Mouse (Mus musculus): Measurements from ENCODE around the gene Pip5k1b. TPM values are rescaled to one million over a fixed set of nuclear protein-coding genes. Genes with fewer than 3 reads are reported as not detected.

The Pip5k1b gene
- polyA plus RNA-seq, 1 experiment from 2014 or later = 4.4 TPM

- Histone ChIP-seq H3K4me1 (ENCODE audit: insufficient read depth) (no peaks in the 10 kb centered on the region), H3K36me3 (replicated peaks; ENCODE audit: insufficient read depth, low read length) (no peaks in the 10 kb centered on the region), H3K27me3 (ENCODE audit: insufficient read depth, low read length) (no peaks in the 10 kb centered on the region), H3K9ac (replicated peaks) (no peak overlapping the region), H3K4me2 (ENCODE audit: low read depth, low read length) (no peak overlapping the region), H3K4me3 (ENCODE audit: low read depth, low read length) (no peak overlapping the region), H3K9me3 (ENCODE audit: low read length) (no peaks in the 10 kb centered on the region), H3K27ac (ENCODE audit: low read depth) (no peak overlapping the region)
- no peak for DNase-seq
- TF ChIP-seq CTCF (IDR thresholded peaks at IDR 0.05; ENCODE audit: low read depth) = no peak
- no peak for TF ChIP-seq EP300 (IDR thresholded peaks at IDR 0.05; ENCODE audit: low read depth)
- 34% methylated on average over 2 of the region's 2 CpGs for WGBS (ENCODE audit: insufficient replicate concordance)
- no peak for ATAC-seq
Measured at GRCm38 (mm10) chr19:24327921-24328320, 227.8 kb downstream of the Pip5k1b start.

GRCm38 (mm10) chr19:24326969-24327368 lies 228.7 kb downstream of the Pip5k1b start:
- no peak for ATAC-seq
- H3K27me3 ChIP-seq (ENCODE audit: insufficient read depth, low read length) = no peaks in the 10 kb centered on the region
- H3K4me2 ChIP-seq (ENCODE audit: low read depth, low read length) = no peak overlapping the region
- DNase-seq = no peak
- H3K9ac ChIP-seq (replicated peaks) = no peak overlapping the region
- no peak for TF ChIP-seq EP300 (IDR thresholded peaks at IDR 0.05; ENCODE audit: low read depth)
- TF ChIP-seq CTCF (IDR thresholded peaks at IDR 0.05; ENCODE audit: low read depth) = no peak
- H3K36me3 ChIP-seq (replicated peaks; ENCODE audit: insufficient read depth, low read length) = no peaks in the 10 kb centered on the region
- H3K4me3 ChIP-seq (ENCODE audit: low read depth, low read length) = no peak overlapping the region
- 83% methylated on average over 1 of the region's 1 CpGs for WGBS (ENCODE audit: insufficient replicate concordance)
- no peaks in the 10 kb centered on the region for H3K4me1 ChIP-seq (ENCODE audit: insufficient read depth)
- no peak overlapping the region for H3K27ac ChIP-seq (ENCODE audit: low read depth)
- no peaks in the 10 kb centered on the region for H3K9me3 ChIP-seq (ENCODE audit: low read length)

- no peaks in the 10 kb centered on the region for H3K9me3 ChIP-seq (ENCODE audit: low read length)
- H3K4me2 ChIP-seq (ENCODE audit: low read depth, low read length) = no peak overlapping the region
- no peak overlapping the region for H3K27ac ChIP-seq (ENCODE audit: low read depth)
- ATAC-seq (no peak), DNase-seq (no peak)
- no peaks in the 10 kb centered on the region for H3K27me3 ChIP-seq (ENCODE audit: insufficient read depth, low read length)
- TF ChIP-seq CTCF (IDR thresholded peaks at IDR 0.05; ENCODE audit: low read depth) = no peak
- no peak for TF ChIP-seq EP300 (IDR thresholded peaks at IDR 0.05; ENCODE audit: low read depth)
- WGBS (ENCODE audit: insufficient replicate concordance) = 70% methylated on average over 6 of the region's 6 CpGs
- H3K9ac ChIP-seq (replicated peaks) = no peak overlapping the region
- no peaks in the 10 kb centered on the region for H3K4me1 ChIP-seq (ENCODE audit: insufficient read depth)
- H3K36me3 ChIP-seq (replicated peaks; ENCODE audit: insufficient read depth, low read length) = no peaks in the 10 kb centered on the region
- H3K4me3 ChIP-seq (ENCODE audit: low read depth, low read length) = no peak overlapping the region
Measured at GRCm38 (mm10) chr19:24325692-24326091, 230.0 kb downstream of the Pip5k1b start.

GRCm38 (mm10) chr19:24323841-24324613 lies 231.6 kb downstream of the Pip5k1b start:
- H3K27ac ChIP-seq (ENCODE audit: low read depth) = no peak overlapping the region
- no peaks in the 10 kb centered on the region for H3K4me1 ChIP-seq (ENCODE audit: insufficient read depth)

GRCm38 (mm10) chr19:24321900-24322311 lies 233.8 kb downstream of the Pip5k1b start:
- H3K9ac ChIP-seq (replicated peaks) = no peak overlapping the region
- no peak for ATAC-seq
- TF ChIP-seq CTCF (IDR thresholded peaks at IDR 0.05; ENCODE audit: low read depth) = no peak
- no peak for TF ChIP-seq EP300 (IDR thresholded peaks at IDR 0.05; ENCODE audit: low read depth)

More at GRCm38 (mm10) chr19:24323841-24324613, 231.6 kb downstream of the Pip5k1b start:
- Histone ChIP-seq H3K4me2 (ENCODE audit: low read depth, low read length) (no peak overlapping the region), H3K27me3 (ENCODE audit: insufficient read depth, low read length) (no peaks in the 10 kb centered on the region), H3K9ac (replicated peaks) (no peak overlapping the region), H3K9me3 (ENCODE audit: low read length) (no peaks in the 10 kb centered on the region), H3K36me3 (replicated peaks; ENCODE audit: insufficient read depth, low read length) (no peaks in the 10 kb centered on the region), H3K4me3 (ENCODE audit: low read depth, low read length) (no peak overlapping the region)
- TF ChIP-seq EP300 (IDR thresholded peaks at IDR 0.05; ENCODE audit: low read depth) (no peak), CTCF (IDR thresholded peaks at IDR 0.05; ENCODE audit: low read depth) (no peak)
- ATAC-seq (no peak), DNase-seq (no peak)
- 69% methylated on average over 10 of the region's 10 CpGs for whole genome bisulfite sequencing (ENCODE audit: insufficient replicate concordance)

GRCm38 (mm10) chr19:24321211-24321899 lies 234.3 kb downstream of the Pip5k1b start:
- Histone ChIP-seq H3K4me2 (ENCODE audit: low read depth, low read length) (no peak overlapping the region), H3K4me3 (ENCODE audit: low read depth, low read length) (no peak overlapping the region), H3K27me3 (ENCODE audit: insufficient read depth, low read length) (no peaks in the 10 kb centered on the region), H3K27ac (ENCODE audit: low read depth) (no peak overlapping the region), H3K9me3 (ENCODE audit: low read length) (no peaks in the 10 kb centered on the region), H3K9ac (replicated peaks) (no peak overlapping the region), H3K36me3 (replicated peaks; ENCODE audit: insufficient read depth, low read length) (no peaks in the 10 kb centered on the region), H3K4me1 (ENCODE audit: insufficient read depth) (no peaks in the 10 kb centered on the region)
- ATAC-seq = no peak
- no peak for DNase-seq
- TF ChIP-seq EP300 (IDR thresholded peaks at IDR 0.05; ENCODE audit: low read depth) (no peak), CTCF (IDR thresholded peaks at IDR 0.05; ENCODE audit: low read depth) (no peak)
- WGBS (ENCODE audit: insufficient replicate concordance) = 88% methylated on average over 6 of the region's 6 CpGs

More at GRCm38 (mm10) chr19:24321900-24322311, 233.8 kb downstream of the Pip5k1b start:
- DNase-seq = no peak
- H3K4me2 ChIP-seq (ENCODE audit: low read depth, low read length) = no peak overlapping the region
- H3K4me1 ChIP-seq (ENCODE audit: insufficient read depth) = no peaks in the 10 kb centered on the region
- H3K9me3 ChIP-seq (ENCODE audit: low read length) = no peaks in the 10 kb centered on the region
- no peak overlapping the region for H3K27ac ChIP-seq (ENCODE audit: low read depth)
- no peaks in the 10 kb centered on the region for H3K27me3 ChIP-seq (ENCODE audit: insufficient read depth, low read length)
- H3K4me3 ChIP-seq (ENCODE audit: low read depth, low read length) = no peak overlapping the region
- 84% methylated on average over 8 of the region's 8 CpGs for WGBS (ENCODE audit: insufficient replicate concordance)
- no peaks in the 10 kb centered on the region for H3K36me3 ChIP-seq (replicated peaks; ENCODE audit: insufficient read depth, low read length)
